Mouse (Mus musculus) spleen, adult 2 months (tissue): ENCODE results near the gene Adra1d.

ENCODE experiments used
- CTCF ChIP-seq: fragments of 200-500 bp; IDR thresholded peaks from 2 replicates; pipeline ENCODE4 v1.5.1; 2011; ENCODE audit warnings: mild to moderate bottlenecking, inconsistent platforms; ENCODE audit not compliant: insufficient read depth, insufficient read length, insufficient replicate concordance; ENCODE audit errors: extremely low read depth
- POLR2A ChIP-seq: fragments of 200-500 bp; IDR thresholded peaks from 2 replicates; pipeline ENCODE4 v1.6.1; 2011; ENCODE audit warnings: low read depth, low read length, inconsistent platforms

- TF ChIP-seq POLR2A (no peak), CTCF (no peak)
Observed at GRCm38 (mm10) chr2:131562586-131563122, 571 bp upstream of the Adra1d start.
